Mouse (Mus musculus): ENCODE measurements around the gene Fcgr3. TPM values are rescaled to one million over a fixed set of nuclear protein-coding genes. Genes with fewer than 3 reads are reported as not detected.
A peak's percentile ranks its signal among the peaks of the same experiment; 100 is the strongest.

The Fcgr3 gene
- total RNA-seq (2014; fragmentation: Nextera tagmentation) (274 and 310 TPM in 2 replicates), total RNA-seq (2017) (498 and 520 TPM in 2 replicates)

GRCm38 (mm10) chr1:171064491-171065242 is at the start of gene Fcgr3:
Gene Fcgr3, minus strand, starts transcription at chr1:171064935.
- ATAC-seq (replicated peaks; ENCODE audit: poor library complexity, severe bottlenecking) = peak; percentile 36

- peak; percentile 77 for ATAC-seq (replicated peaks; ENCODE audit: poor library complexity, severe bottlenecking)
These were observed 49.2 kb upstream of the Fcgr3 start, which contains the start of gene Cfap126 for GRCm38 (mm10) chr1:171113873-171114299. Gene Cfap126, plus strand, starts transcription at chr1:171113918.

- no peak for ATAC-seq (replicated peaks; ENCODE audit: poor library complexity, severe bottlenecking)
These were observed 48.3 kb upstream of the Fcgr3 start for GRCm38 (mm10) chr1:171112986-171113385.

DNA sequence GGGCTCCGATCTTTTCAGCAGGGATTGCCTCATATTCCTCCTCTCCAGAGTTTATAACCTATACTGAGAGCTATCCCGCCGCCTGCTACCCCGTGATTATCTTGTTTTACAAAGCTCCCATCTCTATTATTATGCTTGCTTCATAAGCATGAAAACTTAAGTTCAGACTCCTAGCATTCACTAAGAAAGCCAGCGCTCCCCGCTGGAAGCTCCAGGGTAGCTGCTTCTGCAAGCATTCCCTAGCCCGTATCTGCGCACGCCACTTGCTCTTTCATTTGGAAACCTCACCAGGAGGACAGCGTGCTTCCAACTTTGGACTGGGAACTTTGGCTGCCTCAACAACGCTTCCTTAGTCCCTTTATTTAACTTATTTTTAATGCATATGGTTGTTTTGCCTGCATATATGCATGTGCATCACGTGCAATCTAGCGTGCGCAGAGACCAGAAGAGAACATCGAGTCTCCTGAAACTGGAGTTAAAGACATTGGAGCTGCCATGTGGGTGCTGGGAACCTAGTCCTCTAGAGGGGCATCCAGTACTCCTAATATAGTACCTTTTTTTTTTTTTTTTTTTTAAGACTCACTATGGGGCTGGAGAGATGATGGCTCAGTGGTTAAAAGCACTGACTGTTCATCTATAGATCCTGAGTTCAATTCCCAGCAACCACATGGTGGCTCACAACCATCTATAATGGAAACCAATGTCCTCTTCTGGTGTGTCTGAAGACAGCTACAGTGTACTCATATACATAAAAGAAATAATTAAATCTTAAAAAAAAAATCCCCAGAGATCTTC is 47.2 kb upstream of the Fcgr3 start:
- no peak for ATAC-seq (replicated peaks; ENCODE audit: poor library complexity, severe bottlenecking)

GRCm38 (mm10) chr1:171111020-171111780 is 46.5 kb upstream of the Fcgr3 start:
- ATAC-seq (replicated peaks; ENCODE audit: poor library complexity, severe bottlenecking) = peak; percentile 75

DNA sequence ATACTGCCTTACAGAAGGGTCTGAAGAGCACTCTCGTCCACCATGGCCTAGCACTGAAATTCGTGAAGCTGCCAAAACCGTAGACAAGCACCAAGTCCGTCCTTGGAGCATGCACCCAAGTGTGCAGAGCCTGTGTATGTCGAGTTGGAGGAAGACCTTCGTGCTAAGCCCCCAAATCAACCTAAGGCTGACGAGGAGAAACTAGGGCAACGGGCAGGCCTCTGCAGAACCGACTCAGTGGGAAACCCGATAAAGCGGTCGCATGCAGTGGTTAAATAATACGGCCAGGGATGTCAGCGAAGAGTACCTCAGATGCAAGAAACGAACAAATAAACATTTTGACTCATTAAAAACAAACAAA is 45.9 kb upstream of the Fcgr3 start:
- no peak for ATAC-seq (replicated peaks; ENCODE audit: poor library complexity, severe bottlenecking)

DNA sequence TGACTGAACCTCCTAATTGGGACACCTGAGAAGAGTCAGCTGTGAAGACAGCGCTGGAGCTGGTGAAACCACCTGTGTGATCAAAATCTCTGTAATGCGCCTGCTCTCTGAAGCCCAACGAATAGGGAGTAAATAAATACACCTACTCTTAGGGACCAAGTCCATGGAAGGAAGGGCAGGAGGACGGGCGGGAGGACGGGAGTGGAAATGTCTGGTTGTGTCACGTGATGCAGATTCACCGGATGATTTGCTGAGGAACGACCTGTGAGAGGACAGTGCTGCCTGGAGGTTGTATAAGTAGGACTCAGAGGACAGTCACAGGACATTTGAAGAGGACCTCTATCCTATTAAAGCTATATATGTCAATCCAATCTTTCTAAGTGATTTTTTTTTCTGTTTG is 44.9 kb upstream of the Fcgr3 start:
- ATAC-seq (replicated peaks; ENCODE audit: poor library complexity, severe bottlenecking) = no peak

GRCm38 (mm10) chr1:171105226-171105625 is 40.5 kb upstream of the Fcgr3 start:
- ATAC-seq (replicated peaks; ENCODE audit: poor library complexity, severe bottlenecking) = no peak

DNA sequence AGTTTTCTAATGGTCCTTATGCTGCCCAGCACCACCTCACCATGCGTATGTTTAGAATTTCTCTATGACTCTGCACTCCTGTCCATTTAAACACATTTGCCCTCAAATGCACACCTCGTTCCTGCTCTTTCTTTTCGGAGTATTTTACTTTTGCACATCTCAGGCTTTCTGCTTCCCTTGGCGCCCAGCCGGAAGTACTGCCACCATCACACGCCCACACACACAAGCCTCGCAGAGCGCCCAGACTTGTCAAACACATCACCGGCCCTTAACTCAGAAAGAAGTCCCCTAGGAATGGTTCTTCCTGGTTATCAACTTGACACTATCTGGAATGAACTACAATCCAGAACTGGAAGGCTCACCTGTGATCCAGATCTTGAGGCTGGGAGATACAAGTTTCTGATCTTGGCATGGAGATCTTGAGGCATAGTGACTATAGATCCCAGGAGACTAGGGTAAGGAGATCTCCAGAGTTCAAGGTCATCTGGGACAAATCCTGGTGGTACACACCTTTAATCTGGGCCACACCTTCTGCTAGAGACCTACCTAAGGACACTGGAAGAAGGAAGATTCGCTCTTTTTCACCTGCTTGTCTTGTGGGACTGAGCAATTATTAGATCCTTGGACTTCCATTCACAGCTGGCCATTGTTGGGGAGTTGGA is 38.6 kb upstream of the Fcgr3 start:
- peak; percentile 31 for ATAC-seq (replicated peaks; ENCODE audit: poor library complexity, severe bottlenecking)

DNA sequence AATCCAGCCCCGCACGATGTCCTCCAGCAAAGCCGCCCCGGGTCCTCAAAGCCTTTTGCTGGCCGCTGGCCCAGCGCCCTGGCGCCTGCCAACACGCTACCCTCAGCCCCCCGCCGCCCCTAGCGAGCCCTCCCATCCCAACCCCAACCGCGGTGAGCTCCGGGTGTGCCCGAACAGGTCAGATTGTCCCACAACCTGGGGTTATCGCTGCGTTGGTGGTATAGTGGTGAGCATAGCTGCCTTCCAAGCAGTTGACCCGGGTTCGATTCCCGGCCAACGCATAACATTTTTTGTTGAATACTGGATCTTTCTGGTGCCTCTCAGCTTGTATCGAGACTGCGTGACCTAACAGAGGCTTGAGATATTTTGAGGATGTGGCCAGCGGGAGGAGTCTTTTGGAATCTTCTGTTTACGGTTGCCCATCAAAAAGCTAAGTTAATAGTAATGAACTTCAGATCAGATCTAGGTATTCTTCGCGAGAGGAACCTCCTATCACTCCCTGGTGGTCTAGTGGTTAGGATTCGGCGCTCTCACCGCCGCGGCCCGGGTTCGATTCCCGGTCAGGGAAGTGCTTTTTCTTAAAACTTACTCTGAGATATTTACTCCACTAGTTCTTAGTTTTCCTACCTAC is 37.9 kb upstream of the Fcgr3 start:
- peak; percentile 61 for ATAC-seq (replicated peaks; ENCODE audit: poor library complexity, severe bottlenecking)

GRCm38 (mm10) chr1:171101733-171102546 is 37.2 kb upstream of the Fcgr3 start:
- ATAC-seq (replicated peaks; ENCODE audit: poor library complexity, severe bottlenecking) = peak; percentile 73

GRCm38 (mm10) chr1:171101033-171101432 is 36.3 kb upstream of the Fcgr3 start:
- no peak for ATAC-seq (replicated peaks; ENCODE audit: poor library complexity, severe bottlenecking)

- no peak for ATAC-seq (replicated peaks; ENCODE audit: poor library complexity, severe bottlenecking)
These were observed 32.9 kb upstream of the Fcgr3 start for GRCm38 (mm10) chr1:171097612-171098011.

DNA sequence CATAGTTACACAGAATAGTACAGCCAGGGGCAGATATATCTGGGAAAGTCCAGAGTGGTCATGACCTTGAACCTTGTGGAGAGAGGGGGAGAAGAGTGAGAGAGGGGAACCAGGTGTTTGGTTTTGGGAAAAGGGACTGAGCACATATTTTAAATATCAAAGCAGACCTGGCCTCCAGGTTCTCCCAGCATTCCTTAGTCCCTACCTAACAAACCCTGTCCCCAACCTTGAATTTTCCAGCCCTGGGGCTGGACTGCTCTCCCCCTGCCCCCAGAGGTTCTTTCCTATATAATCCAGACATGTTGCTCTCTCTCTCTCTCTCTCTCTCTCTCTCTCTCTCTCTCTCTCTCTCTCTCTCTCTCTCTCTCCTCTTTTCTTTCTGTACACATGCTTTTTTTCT is 32.4 kb upstream of the Fcgr3 start:
- ATAC-seq (replicated peaks; ENCODE audit: poor library complexity, severe bottlenecking) = no peak

- no peak for ATAC-seq (replicated peaks; ENCODE audit: poor library complexity, severe bottlenecking)
These were observed 31.6 kb upstream of the Fcgr3 start for GRCm38 (mm10) chr1:171096110-171096964.

GRCm38 (mm10) chr1:171094424-171094823 is 29.7 kb upstream of the Fcgr3 start:
- ATAC-seq (replicated peaks; ENCODE audit: poor library complexity, severe bottlenecking) = no peak

- ATAC-seq (replicated peaks; ENCODE audit: poor library complexity, severe bottlenecking) = no peak
These were observed 26.0 kb upstream of the Fcgr3 start for GRCm38 (mm10) chr1:171090761-171091160.

- no peak for ATAC-seq (replicated peaks; ENCODE audit: poor library complexity, severe bottlenecking)
These were observed 25.2 kb upstream of the Fcgr3 start for GRCm38 (mm10) chr1:171089891-171090290.

All from granulocyte monocyte progenitor cell, adult 5-6 weeks (primary cell).